Mouse (Mus musculus) cerebellum, adult 2 months (tissue): ENCODE data around the gene Cep55.

Experiments
- CTCF ChIP-seq: fragments of 200-500 bp; IDR thresholded peaks from 2 replicates; pipeline ENCODE4 v1.5.1; 2011; ENCODE audit warnings: low read depth, mild to moderate bottlenecking, control low read depth, low read length, moderate library complexity, borderline replicate concordance; ENCODE audit not compliant: insufficient read depth
- POLR2A ChIP-seq: fragments of 200-500 bp; IDR thresholded peaks from 2 replicates; pipeline ENCODE4 v1.6.1; 2011; ENCODE audit warnings: low read length, control low read depth, borderline replicate concordance; ENCODE audit not compliant: insufficient read depth

DNA sequence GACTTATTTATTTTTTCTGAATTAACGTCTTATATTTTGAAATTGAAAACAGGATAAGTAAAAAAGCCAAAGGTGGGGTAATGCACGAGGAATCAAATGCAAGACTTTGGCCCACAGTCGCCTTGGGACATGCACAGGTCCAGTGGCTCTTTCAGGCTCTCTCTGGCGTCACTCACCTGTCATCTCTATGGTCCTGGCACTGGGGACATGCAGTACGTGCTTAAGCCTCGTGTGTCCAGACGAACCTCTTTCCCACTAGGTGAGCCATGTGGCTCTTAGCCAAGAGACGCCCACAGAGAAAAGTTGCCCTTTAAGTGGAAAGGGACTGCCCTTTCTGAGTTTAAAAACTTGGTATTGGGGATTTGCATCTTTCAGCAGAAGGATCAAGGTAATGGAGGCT is 34.5 kb downstream of the Cep55 start:
- no peak for TF ChIP-seq CTCF
- no peak for TF ChIP-seq POLR2A
